Mouse (Mus musculus) thymus, postnatal 0 days (tissue): ENCODE measurements around the gene 9430097D07Rik. TPM values are rescaled to one million over a fixed set of nuclear protein-coding genes. Genes with fewer than 3 reads are reported as not detected.

Source experiments
- DNase-seq: peaks from one replicate; pipeline ENCODE4 v3.0.0-alpha.2; 2015; ENCODE audit warnings: low spot score
- polyA plus RNA-seq: library from polyadenylated mRNA; unstranded; fragments of >200 nt; fragmentation: Nextera tagmentation; extraction: Ambion mirVana; gene quantifications from 2 replicates; pipeline ENCODE4 v1.2.1, GENCODE M21; 2015

9430097D07Rik gene
- polyA plus RNA-seq, 1 experiment from 2014 or later = not detected

GRCm38 (mm10) chr2:32597699-32598098 is 22.2 kb upstream of the 9430097D07Rik start:
- DNase-seq = no peak

- DNase-seq = no peak
These were observed 21.8 kb upstream of the 9430097D07Rik start for GRCm38 (mm10) chr2:32597248-32597647.

DNA sequence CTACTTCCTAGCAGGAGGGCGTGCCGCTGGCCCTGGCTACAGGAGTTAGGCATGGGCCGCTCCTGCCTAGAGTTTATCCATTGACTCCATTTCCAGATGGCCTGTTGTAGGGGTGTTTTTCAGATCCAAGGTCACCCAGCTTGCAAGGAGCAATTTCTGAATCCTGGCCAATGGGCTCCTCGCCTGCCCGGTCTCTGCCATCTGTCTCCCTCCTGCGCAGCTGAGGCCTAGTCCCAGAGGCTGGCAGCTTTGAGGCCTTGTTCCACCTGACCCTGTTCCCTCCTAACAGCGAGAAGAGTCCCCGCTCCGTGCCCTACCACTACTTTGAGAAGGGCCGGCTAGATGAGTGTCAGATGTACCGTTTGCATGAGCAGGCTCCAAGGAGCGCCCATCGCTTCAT is 21.2 kb upstream of the 9430097D07Rik start:
- DNase-seq = no peak

GRCm38 (mm10) chr2:32591249-32591648 is 15.8 kb upstream of the 9430097D07Rik start:
- DNase-seq = no peak

DNA sequence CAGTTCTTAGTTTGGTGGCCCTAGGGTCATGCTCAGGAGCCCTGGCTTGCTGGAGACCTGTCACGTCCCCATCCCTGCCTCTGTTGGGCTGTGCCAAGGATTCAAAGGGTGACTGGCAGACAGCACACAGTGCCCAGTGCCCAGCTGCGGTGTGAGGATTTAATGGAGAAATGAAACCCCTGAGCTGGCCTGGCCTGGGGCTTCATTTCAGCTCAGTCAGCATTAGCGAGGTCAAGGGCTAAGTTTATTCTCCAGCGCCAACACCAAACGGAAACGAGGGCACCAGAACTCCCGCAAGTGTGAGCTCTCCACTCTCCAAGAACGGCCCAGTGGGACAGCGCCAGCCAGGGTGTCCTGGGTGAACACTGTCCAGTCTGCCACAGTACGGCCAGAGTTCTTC is 14.7 kb upstream of the 9430097D07Rik start:
- DNase-seq = no peak

GRCm38 (mm10) chr2:32589213-32589795 is 13.8 kb upstream of the 9430097D07Rik start:
- DNase-seq = no peak

GRCm38 (mm10) chr2:32587731-32588321 is 12.3 kb upstream of the 9430097D07Rik start:
- peak; percentile 61 for DNase-seq

- peak; percentile 94 for DNase-seq
These were observed 11.4 kb upstream of the 9430097D07Rik start, which contains the start of gene St6galnac4 for GRCm38 (mm10) chr2:32586871-32587351. Gene St6galnac4 (plus strand): TSS chr2:32587095.

DNA sequence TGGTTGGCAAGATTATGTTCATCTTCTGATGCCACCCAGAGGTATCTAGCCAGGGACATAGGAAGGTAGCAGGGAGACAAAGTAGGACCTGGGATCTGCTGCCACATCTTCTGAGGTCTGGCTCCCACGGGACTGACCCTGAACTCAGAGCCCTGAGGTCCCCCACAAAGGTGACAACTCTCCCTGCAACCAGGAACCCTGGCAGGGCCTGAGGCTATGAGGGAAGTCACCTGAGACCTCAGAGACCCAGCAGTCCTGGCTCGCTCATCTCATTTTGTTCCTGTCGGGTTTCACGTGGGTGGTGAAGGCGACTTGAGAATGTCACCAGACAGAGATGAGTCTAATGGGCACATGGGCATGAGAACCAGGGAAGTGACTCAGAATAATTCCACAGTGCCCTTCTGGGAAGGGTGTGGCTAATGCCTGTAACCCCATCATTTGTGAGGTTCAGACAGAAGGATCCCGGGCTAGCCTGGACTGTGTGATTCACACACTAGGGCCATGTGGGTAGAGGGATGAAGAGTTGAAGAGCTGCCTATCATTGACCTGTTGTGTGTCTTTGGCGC is 9.7 kb upstream of the 9430097D07Rik start:
- DNase-seq = no peak

GRCm38 (mm10) chr2:32582830-32583799 is 7.6 kb upstream of the 9430097D07Rik start:
- DNase-seq = peak; percentile 85

GRCm38 (mm10) chr2:32581450-32582095 is 6.1 kb upstream of the 9430097D07Rik start:
- DNase-seq = no peak

GRCm38 (mm10) chr2:32578146-32579046 is 2.9 kb upstream of the 9430097D07Rik start:
- no peak for DNase-seq

- DNase-seq = no peak
These were observed 1.0 kb upstream of the 9430097D07Rik start for GRCm38 (mm10) chr2:32576532-32576931.

GRCm38 (mm10) chr2:32574901-32575585 is 441 bp downstream of the 9430097D07Rik start:
- DNase-seq = peak; percentile 73

DNA sequence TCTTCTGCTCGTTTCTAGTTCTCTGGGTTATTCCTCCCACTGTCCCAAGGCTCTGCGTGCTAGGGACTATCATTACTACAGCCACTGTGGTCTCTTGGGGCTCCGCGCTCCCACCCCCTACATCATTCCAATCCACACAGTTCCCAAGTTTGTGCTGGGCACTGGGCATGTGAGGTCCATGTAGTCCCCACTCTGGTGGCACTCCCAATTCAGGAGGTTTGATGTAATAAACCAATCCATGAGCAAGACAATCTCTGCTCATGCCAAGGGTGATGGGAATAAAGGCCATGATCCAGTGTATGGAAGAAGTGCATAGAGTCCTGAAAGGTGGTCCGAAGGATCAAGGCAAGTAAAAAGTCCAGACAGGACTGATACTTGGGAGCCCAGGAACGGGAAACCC is 987 bp downstream of the 9430097D07Rik start, which contains the start of gene Pip5kl1:
Gene Pip5kl1, plus strand, starts transcription at position 301 of the 400 bp plus-strand sequence.
- no peak for DNase-seq

DNA sequence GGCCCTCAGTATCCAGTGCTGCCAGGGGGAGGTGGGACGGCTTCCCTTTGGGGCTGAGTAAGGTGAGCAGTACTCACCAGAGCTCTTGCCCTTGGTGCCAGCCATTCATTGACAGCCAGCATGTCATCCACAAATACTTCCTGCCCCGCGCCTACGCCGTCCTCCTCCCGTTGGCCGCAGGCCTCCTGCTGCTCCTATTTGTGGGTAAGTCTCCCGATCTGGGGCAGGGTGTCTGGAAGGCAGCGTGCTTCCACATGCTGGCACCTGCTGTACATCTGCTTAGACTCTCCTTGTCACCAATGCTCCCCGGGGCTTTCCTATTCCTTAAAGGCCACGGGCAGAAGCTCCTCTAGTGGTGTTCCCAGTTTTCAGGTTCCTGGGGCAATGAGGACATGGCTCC is 3.3 kb downstream of the 9430097D07Rik start:
- no peak for DNase-seq

DNA sequence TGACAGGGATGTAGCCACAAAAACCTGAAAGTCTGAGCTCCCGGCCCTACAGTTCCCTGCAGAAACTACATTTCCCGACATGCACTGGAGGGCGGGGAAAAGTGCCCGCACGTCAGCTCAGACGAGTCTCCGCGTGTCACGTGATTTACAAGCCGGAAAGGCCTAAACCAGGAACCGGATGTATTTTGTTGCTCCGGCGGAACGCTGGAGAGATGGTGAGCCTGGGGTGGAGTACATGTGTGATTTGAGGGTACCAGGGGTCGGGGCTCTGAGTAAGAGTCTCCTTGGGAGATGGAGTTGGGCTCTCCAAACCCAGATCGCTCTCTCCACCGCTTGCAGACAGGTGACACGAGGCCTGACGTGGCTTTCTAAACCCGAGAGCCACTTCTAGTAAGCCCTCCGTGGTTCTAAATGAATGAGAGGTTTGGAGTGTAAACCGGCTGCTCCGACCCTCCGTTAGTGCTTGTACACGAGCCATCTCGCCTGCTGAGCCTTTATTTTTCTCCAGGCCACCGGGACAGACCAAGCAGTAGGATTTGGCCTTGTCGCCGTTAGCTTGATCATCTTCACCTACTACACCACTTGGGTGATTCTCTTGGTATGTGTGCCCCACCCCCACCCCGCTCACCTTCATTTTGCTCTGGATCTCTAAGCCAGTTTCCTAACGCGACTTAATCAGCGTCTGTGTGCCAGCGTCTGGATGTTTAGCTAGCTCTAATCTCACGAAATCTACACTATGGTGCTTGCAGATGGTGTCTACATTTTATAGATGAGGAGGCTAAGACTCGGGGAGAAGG is 4.6 kb downstream of the 9430097D07Rik start, which contains the start of gene Dpm2:
Gene Dpm2, plus strand, starts transcription at position 161 of the 797 bp plus-strand sequence.
- DNase-seq = peak; percentile 92

DNA sequence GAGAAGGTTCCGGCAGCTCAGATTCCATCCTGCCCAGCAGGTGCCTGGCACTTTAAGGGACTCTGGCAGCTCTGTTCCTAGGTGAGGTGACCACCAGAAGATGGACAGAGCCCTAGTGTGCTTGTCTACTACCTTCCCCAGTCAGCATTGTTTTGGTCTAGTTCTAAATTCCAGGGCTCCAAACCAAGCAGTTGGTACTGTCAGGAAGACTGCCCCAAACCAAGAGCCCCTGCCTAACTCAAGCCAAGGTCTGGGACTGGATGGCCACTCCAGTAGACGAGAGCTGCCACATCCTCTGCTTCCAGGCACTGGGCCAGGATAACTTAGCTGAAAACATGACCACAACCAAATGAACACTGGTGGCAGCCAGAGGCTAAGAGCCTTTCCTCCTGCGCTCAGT is 6.5 kb downstream of the 9430097D07Rik start:
- no peak for DNase-seq
